Mouse (Mus musculus) CH12.LX (cell line): ENCODE measurements around the gene 1110059E24Rik.

ENCODE experiments used
- CTCF ChIP-seq, 2 experiments: IDR thresholded peaks in 1 of 2; conservative IDR thresholded peaks in 1 of 2; 2 replicates each; pipeline ENCODE4 v1.5.1; 2011 to 2012; ENCODE audit warnings: low read depth in 2 of 2, low read length in 2 of 2, improper control_type of control experiment in 1 of 2, inconsistent platforms in 1 of 2, mild to moderate bottlenecking in 1 of 2, moderate library complexity in 1 of 2
- MAX ChIP-seq: IDR thresholded peaks from 2 replicates; pipeline ENCODE4 v1.6.1; 2011; ENCODE audit warnings: low read length, improper control_type of control experiment
- MEF2A ChIP-seq: IDR thresholded peaks from 2 replicates; pipeline ENCODE4 v1.6.1; 2014; ENCODE audit warnings: low read depth, mild to moderate bottlenecking, inconsistent platforms, low read length, improper control_type of control experiment, borderline replicate concordance
- POLR2A ChIP-seq: IDR thresholded peaks from 2 replicates; pipeline ENCODE4 v1.6.1; 2011; ENCODE audit warnings: low read depth, mild to moderate bottlenecking, improper control_type of control experiment, low read length
- ZC3H11A ChIP-seq: IDR thresholded peaks from 2 replicates; pipeline ENCODE4 v1.6.1; 2012; ENCODE audit warnings: low read depth, mild to moderate bottlenecking, inconsistent platforms, low read length, improper control_type of control experiment
- ZMIZ1 ChIP-seq: IDR thresholded peaks from 2 replicates; pipeline ENCODE4 v1.6.1; 2012; ENCODE audit warnings: low read depth, mild to moderate bottlenecking, inconsistent platforms, low read length, improper control_type of control experiment

DNA sequence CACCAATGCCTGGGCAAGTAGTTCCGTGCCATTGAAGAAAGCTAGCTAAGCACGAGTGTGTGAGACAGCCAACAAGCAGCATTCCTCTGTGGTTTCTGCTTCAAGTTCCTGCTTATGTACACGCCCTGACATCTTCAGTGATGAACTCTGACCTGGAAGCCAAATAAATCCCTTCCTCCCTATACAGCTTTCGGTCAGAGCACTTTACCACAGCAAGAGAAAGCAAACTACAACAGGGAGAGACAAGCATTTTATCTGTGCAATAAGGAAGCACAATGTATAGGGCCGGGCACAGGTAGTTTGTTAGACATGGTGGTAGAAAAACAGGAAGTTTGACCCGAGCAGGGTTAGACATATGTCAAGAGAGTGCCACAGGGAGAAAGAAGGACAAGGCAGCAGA lies 6.6 kb downstream of the 1110059E24Rik start:
- no peak for TF ChIP-seq ZMIZ1
- TF ChIP-seq POLR2A, result no peak
- no peak for TF ChIP-seq ZC3H11A
- TF ChIP-seq MEF2A, result no peak
- no peak for TF ChIP-seq MAX
- TF ChIP-seq CTCF (conservative IDR thresholded peaks at IDR 0.05 in 1 of 2, IDR thresholded peaks at IDR 0.05 in 1 of 2; ENCODE audit: low read depth in 2 of 2, low read length in 2 of 2), result no peak
